Mouse (Mus musculus): ENCODE data around the gene Olfr486. TPM values are rescaled to one million over a fixed set of nuclear protein-coding genes. Genes with fewer than 3 reads are reported as not detected.
"Not testable (repeated sequence)": the region's sequence is repeated elsewhere in the genome, so short reads cannot be mapped to it uniquely, and the experiment has no call there.

Gene Olfr486
- polyA plus RNA-seq (2015; fragmentation: Nextera tagmentation; extraction: Ambion mirVana): not detected in 2 replicates

DNA sequence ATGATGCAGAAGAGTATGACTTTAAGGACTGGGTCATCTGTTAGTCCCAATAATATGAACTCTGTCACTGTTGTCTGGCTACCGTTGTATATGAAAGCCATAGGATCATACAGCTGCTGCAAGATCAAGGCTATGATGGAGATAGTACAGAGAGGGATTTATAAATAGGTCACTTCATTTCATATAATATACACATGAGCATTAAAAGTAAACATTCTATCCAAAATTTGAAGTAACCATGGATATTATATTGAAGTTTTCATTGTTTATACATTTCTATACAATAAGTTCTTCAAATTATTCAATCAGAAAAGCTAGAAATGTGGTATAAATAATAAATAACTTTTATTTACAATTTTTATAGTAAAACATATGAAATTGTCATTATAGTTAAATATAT is at the start of gene Olfr486:
Gene Olfr486 (minus strand): TSS at position 101 of the 400 bp plus-strand sequence.
- H3K36me3 ChIP-seq; H3K4me1 ChIP-seq; H3K27me3 ChIP-seq; H3K9me3 ChIP-seq (replicated peaks); ATAC-seq (ENCODE audit: insufficient number of reproducible peaks, low FRiP score, low TSS enrichment, low read depth); H3K4me3 ChIP-seq (replicated peaks); H3K4me2 ChIP-seq (replicated peaks); H3K27ac ChIP-seq (replicated peaks); H3K9ac ChIP-seq: not testable (repeated sequence)
- WGBS: 89% methylated on average over 1 of the region's 1 CpGs

GRCm38 (mm10) chr7:108214536-108214935 is 42.0 kb upstream of the Olfr486 start, which contains the start of gene Olfr487:
TSS of gene Olfr487 (minus strand) at chr7:108214636.
- ATAC-seq (ENCODE audit: insufficient number of reproducible peaks, low FRiP score, low TSS enrichment, low read depth); H3K9ac ChIP-seq; H3K4me2 ChIP-seq (replicated peaks): not testable (repeated sequence)

GRCm38 (mm10) chr7:108196938-108197337 is 24.4 kb upstream of the Olfr486 start:
- H3K36me3 ChIP-seq: no peaks in the 10 kb centered on the region
- no peak overlapping the region for H3K4me3 ChIP-seq (replicated peaks)
- H3K4me2 ChIP-seq (replicated peaks): no peak overlapping the region
- H3K27me3 ChIP-seq: no peaks in the 10 kb centered on the region
- no peaks in the 10 kb centered on the region for H3K4me1 ChIP-seq
- ATAC-seq (ENCODE audit: insufficient number of reproducible peaks, low FRiP score, low TSS enrichment, low read depth): no peak
- WGBS: 55% methylated on average over 6 of the region's 6 CpGs
- no peaks in the 10 kb centered on the region for H3K9me3 ChIP-seq (replicated peaks)
- no peak overlapping the region for H3K9ac ChIP-seq
- no peak overlapping the region for H3K27ac ChIP-seq (replicated peaks)

More at GRCm38 (mm10) chr7:108214536-108214935, 42.0 kb upstream of the Olfr486 start, which contains the start of gene Olfr487:
- not testable (repeated sequence) for H3K4me3 ChIP-seq (replicated peaks); H3K27me3 ChIP-seq; H3K36me3 ChIP-seq; H3K4me1 ChIP-seq; H3K9me3 ChIP-seq (replicated peaks); H3K27ac ChIP-seq (replicated peaks)

GRCm38 (mm10) chr7:108196337-108196736 is 23.8 kb upstream of the Olfr486 start:
- H3K9ac ChIP-seq; H3K27ac ChIP-seq (replicated peaks); H3K9me3 ChIP-seq (replicated peaks); H3K4me2 ChIP-seq (replicated peaks); H3K27me3 ChIP-seq; H3K4me1 ChIP-seq; ATAC-seq (ENCODE audit: insufficient number of reproducible peaks, low FRiP score, low TSS enrichment, low read depth); H3K36me3 ChIP-seq; H3K4me3 ChIP-seq (replicated peaks): not testable (repeated sequence)
- 44% methylated on average over 3 of the region's 3 CpGs for WGBS

DNA sequence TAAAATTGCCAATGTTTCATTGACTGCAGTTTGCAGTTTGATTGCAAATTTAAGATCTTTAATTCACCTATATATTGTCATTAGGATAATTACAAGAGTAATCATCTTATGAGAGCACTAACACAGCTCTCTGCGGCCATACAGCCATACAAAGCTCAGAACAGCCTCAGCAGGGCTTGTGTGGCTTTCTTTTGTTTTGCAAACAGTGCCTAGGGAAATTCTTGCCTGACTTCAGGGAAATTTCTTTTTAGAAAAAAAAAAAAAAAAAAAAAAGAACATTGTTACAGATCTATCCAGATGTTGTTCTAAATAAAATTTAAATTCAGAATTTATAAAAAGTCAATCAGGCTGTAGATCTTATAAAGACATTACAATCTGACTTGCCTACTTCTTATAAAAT is 20.2 kb upstream of the Olfr486 start:
- H3K27me3 ChIP-seq; ATAC-seq (ENCODE audit: insufficient number of reproducible peaks, low FRiP score, low TSS enrichment, low read depth); H3K4me1 ChIP-seq; H3K27ac ChIP-seq (replicated peaks); H3K4me2 ChIP-seq (replicated peaks); H3K9me3 ChIP-seq (replicated peaks); H3K36me3 ChIP-seq; H3K9ac ChIP-seq; H3K4me3 ChIP-seq (replicated peaks): not testable (repeated sequence)
- 38% methylated on average over 1 of the region's 1 CpGs for WGBS

DNA sequence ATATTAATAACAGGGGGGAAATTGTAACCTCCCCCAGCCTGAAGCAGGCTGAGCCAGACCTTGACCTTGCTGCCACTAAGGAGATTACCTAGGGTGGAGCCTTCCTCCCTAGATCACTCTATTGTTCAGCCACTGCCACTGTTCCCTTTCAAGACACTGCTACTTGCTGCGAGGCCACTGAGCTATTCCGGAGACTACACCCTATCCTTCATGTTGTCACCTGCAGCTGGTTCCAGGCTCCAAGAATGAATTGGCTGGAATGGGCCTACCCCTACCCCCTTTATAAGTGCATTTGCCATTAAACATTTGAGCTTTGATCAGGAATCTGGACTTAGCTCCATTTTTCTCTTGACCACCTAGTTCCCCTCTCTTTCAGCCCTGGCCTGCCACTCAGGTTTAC is 18.7 kb upstream of the Olfr486 start:
- not testable (repeated sequence) for H3K9me3 ChIP-seq (replicated peaks); H3K36me3 ChIP-seq; H3K27ac ChIP-seq (replicated peaks); H3K9ac ChIP-seq; H3K27me3 ChIP-seq; H3K4me1 ChIP-seq; H3K4me3 ChIP-seq (replicated peaks); H3K4me2 ChIP-seq (replicated peaks); ATAC-seq (ENCODE audit: insufficient number of reproducible peaks, low FRiP score, low TSS enrichment, low read depth)
- 53% methylated on average over 2 of the region's 2 CpGs for WGBS

- not testable (repeated sequence) for H3K27ac ChIP-seq (replicated peaks); ATAC-seq (ENCODE audit: insufficient number of reproducible peaks, low FRiP score, low TSS enrichment, low read depth); H3K4me3 ChIP-seq (replicated peaks); H3K4me2 ChIP-seq (replicated peaks); H3K9ac ChIP-seq; H3K27me3 ChIP-seq; H3K4me1 ChIP-seq; H3K36me3 ChIP-seq; H3K9me3 ChIP-seq (replicated peaks)
- 95% methylated on average over 2 of the region's 2 CpGs for WGBS
Observed at GRCm38 (mm10) chr7:108185237-108185636, 12.7 kb upstream of the Olfr486 start.

- H3K27ac ChIP-seq (replicated peaks); H3K4me2 ChIP-seq (replicated peaks); H3K4me1 ChIP-seq; H3K4me3 ChIP-seq (replicated peaks); H3K27me3 ChIP-seq; H3K9me3 ChIP-seq (replicated peaks); ATAC-seq (ENCODE audit: insufficient number of reproducible peaks, low FRiP score, low TSS enrichment, low read depth); H3K36me3 ChIP-seq; H3K9ac ChIP-seq: not testable (repeated sequence)
- 82% methylated on average over 3 of the region's 3 CpGs for WGBS
Observed at GRCm38 (mm10) chr7:108184401-108184800, 11.9 kb upstream of the Olfr486 start.

DNA sequence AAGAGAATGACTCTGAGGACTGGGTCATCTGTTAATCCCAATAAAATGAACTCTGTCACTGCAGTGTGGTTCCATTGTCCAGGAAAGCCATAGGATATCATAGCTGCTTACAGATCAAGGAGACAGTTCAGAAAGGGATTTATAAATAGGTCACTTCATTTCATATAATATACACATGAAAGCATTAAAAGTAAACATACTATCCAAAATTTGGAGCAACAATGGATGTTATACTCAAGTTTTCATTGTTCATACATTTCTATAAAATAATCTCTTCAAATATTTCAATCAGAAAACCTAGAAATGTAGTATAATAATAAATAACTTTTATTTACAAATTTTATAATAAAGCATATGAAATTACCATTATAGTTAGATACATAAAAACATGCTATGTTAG is 12.8 kb downstream of the Olfr486 start, which contains the start of gene Olfr485:
Gene Olfr485 (minus strand): TSS at position 101 of the 400 bp plus-strand sequence.
- no peaks in the 10 kb centered on the region for H3K27me3 ChIP-seq
- no peak within 1 kb of the TSS for H3K4me3 ChIP-seq (replicated peaks)
- H3K9ac ChIP-seq: no peak within 1 kb of the TSS
- H3K4me1 ChIP-seq: no peaks in the 10 kb centered on the region
- no peak within 1 kb of the TSS for H3K27ac ChIP-seq (replicated peaks)
- no peak for ATAC-seq (ENCODE audit: insufficient number of reproducible peaks, low FRiP score, low TSS enrichment, low read depth)
- no peak within 1 kb of the TSS for H3K4me2 ChIP-seq (replicated peaks)
- no peaks in the 10 kb centered on the region for H3K36me3 ChIP-seq
- H3K9me3 ChIP-seq (replicated peaks): no peaks in the 10 kb centered on the region

- no peak within 1 kb of the TSS for H3K4me3 ChIP-seq (replicated peaks)
- ATAC-seq (ENCODE audit: insufficient number of reproducible peaks, low FRiP score, low TSS enrichment, low read depth): no peak
- H3K4me1 ChIP-seq: no peaks in the 10 kb centered on the region
- H3K9me3 ChIP-seq (replicated peaks): no peaks in the 10 kb centered on the region
- no peak within 1 kb of the TSS for H3K4me2 ChIP-seq (replicated peaks)
- H3K27me3 ChIP-seq: no peaks in the 10 kb centered on the region
- no peak within 1 kb of the TSS for H3K9ac ChIP-seq
- H3K27ac ChIP-seq (replicated peaks): no peak within 1 kb of the TSS
- H3K36me3 ChIP-seq: no peaks in the 10 kb centered on the region
Observed at GRCm38 (mm10) chr7:108127349-108127748, 45.2 kb downstream of the Olfr486 start, which contains the start of gene Olfr484. TSS of gene Olfr484 (minus strand) at chr7:108127449.

Data from embryonic facial prominence, embryonic 15.5 days (tissue).